Mouse (Mus musculus): ENCODE results near the gene Hmgb1. TPM values are rescaled to one million over a fixed set of nuclear protein-coding genes. Genes with fewer than 3 reads are reported as not detected.

Hmgb1 gene
- total RNA-seq, 2 experiments from 2014 or later = 113 to 157 TPM

GRCm38 (mm10) chr5:149002803-149003115 lies 181.5 kb downstream of the Hmgb1 start:
- DNase-seq (ENCODE audit: low spot score in 2 of 2) = no peak

- no peak for DNase-seq (ENCODE audit: low spot score in 2 of 2)
These were observed 182.1 kb downstream of the Hmgb1 start for GRCm38 (mm10) chr5:149002034-149002802.

GRCm38 (mm10) chr5:148999802-149000201 lies 184.5 kb downstream of the Hmgb1 start:
- DNase-seq (ENCODE audit: low spot score in 2 of 2) = no peak

- DNase-seq (ENCODE audit: low spot score in 2 of 2) = no peak
These were observed 185.8 kb downstream of the Hmgb1 start for GRCm38 (mm10) chr5:148998512-148998911.

- no peak for DNase-seq (ENCODE audit: low spot score in 2 of 2)
These were observed 187.6 kb downstream of the Hmgb1 start for GRCm38 (mm10) chr5:148996709-148997037.

Other genes with a start within 250 kb of the Hmgb1 start
- 1 to 10 TPM; 3.4 to 8.0 TPM for gene Gm42791, start 189.3 kb downstream of the Hmgb1 start, total RNA-seq (2021)
- gene Uspl1, start 139 bp downstream of the Hmgb1 start, total RNA-seq (2021) = 10 to 100 TPM; 42.6 to 44.0 TPM
- gene Alox5ap, start 80.3 kb upstream of the Hmgb1 start, total RNA-seq (2021) = 10 to 100 TPM; 22.0 to 26.3 TPM
- gene Medag, start 227.3 kb upstream of the Hmgb1 start, total RNA-seq (2021) = 10 to 100 TPM in 1 of 2 experiments, 1 to 10 TPM in 1; 2.3 to 11.8 TPM